Mouse (Mus musculus): Measurements from ENCODE around the gene Sertad4.
A peak's percentile ranks its signal among the peaks of the same experiment; 100 is the strongest.

Sertad4 gene

GRCm38 (mm10) chr1:192812290-192812689, 43.3 kb downstream of the Sertad4 start:
- DNase-seq (ENCODE audit: low spot score in 2 of 2) = no peak

GRCm38 (mm10) chr1:192806168-192807157, 49.1 kb downstream of the Sertad4 start:
- DNase-seq (ENCODE audit: low spot score in 2 of 2) = no peak

DNA sequence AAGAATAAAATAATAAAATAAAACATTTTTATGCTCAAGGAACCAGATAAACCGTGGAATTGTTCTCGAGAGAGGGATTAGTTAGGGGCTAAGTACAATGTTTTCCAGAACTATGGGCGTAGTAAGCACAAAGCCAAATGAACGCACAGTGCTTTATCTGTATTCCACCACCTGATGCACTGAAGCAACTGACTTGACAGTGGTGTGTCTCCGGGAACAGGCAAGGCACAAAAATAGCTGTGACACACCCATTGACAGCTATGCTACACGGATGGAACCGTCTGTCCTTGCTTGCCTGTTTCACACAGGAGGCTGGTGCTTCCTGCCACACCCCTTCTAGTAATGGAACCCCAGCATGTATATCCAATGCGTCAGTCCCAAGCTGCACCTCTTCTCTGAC, 55.2 kb downstream of the Sertad4 start:
- DNase-seq (ENCODE audit: low spot score in 2 of 2) = no peak

DNA sequence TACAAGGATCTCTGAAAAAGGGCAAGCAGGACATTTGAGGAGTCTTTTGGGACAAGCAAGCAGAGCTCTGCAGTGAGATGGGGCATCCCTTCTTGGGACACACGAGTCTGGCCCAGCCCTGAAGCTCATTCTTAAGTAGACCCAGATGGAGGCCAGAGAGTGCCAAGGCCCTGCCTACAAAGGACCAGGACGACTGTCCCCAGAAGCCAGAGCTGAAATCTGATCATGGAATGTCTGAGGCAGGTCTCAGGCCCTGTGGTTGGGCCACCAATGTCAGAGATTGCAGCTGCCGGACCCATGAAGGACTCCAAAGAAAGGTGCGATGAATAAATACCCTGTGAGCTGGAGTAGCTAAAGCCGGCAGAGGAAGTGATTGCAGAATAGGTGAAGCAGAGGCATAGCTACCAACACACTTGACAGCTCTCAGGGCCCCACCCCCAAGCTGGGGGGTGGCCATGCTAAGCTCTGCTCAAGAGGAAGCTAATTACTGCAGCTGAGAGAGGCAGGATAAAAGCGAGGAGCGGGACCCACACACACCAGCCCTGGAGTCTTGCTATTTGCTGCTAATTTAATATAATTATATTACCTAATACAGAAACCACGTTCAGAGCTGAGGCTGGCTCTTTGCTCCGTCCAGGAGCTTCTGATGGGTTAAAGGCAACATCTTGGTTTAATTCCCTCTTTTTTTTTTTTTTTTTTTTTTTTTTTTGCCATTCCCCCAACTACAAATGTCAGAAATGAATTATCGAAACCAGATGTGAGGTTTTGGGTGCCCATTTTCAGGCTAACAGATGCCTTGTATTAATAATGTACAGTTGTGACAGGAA, 56.2 kb downstream of the Sertad4 start:
- DNase-seq (ENCODE audit: low spot score in 2 of 2) = peak; percentile 67 to 69

DNA sequence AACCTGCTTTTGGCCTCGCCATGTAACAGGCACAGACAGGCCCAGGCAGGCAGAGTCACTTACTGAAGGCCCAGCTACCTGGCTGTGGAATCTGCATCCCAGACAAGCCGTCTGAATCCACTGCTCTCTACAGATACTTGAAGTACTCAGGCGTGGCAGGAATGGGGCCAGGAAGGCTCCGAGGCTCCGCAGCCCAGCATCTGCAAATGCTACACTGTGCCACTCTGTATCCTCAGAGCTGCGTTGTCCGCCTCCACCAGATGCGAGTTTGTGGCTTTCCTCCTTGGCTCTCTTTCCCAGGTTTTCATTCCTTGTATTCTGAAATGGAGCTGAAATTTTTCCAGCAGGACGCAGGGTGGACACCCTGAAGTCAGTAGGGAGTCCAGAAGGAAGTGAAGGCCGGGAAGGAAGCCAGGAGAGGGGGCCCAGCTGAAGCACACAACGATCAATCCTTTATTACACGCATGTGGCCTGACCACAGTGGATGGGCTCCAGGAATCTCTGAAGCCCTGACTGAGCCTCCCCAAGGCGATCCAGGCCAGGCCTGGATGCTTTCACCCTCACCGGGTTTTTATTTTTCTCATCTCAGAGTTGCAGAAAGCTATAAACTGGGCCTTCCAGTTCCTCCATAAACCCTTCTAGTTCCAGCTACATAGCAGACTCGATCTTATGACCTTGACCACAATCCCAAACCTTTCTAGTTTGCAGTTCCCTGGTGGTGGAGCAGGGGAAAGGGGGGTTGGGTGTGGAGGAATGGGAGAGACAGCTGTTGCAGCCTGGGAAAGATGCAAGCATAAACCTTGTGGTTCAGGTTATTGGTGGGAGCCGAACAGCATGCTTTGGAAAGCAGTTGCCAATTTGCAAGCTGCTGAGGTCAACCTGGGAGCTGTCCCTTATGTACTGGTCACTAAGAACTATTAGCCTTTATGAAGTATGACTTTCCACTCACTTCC, 57.1 kb downstream of the Sertad4 start:
- DNase-seq (ENCODE audit: low spot score in 2 of 2) = no peak

DNA sequence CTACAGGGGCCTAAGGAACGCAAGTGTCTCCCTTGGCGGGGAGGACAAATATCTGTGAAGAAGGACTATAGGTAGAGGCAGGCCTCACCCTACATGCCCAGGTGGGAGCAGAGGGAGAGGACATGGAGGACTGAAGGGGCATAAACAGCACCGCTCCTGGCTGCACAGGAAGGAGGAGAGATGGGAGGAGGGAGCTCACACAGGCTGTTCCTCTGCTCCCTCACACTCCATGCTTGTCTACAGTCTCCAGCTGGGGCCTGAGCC, 58.6 kb downstream of the Sertad4 start:
- no peak for DNase-seq (ENCODE audit: low spot score in 2 of 2)

DNA sequence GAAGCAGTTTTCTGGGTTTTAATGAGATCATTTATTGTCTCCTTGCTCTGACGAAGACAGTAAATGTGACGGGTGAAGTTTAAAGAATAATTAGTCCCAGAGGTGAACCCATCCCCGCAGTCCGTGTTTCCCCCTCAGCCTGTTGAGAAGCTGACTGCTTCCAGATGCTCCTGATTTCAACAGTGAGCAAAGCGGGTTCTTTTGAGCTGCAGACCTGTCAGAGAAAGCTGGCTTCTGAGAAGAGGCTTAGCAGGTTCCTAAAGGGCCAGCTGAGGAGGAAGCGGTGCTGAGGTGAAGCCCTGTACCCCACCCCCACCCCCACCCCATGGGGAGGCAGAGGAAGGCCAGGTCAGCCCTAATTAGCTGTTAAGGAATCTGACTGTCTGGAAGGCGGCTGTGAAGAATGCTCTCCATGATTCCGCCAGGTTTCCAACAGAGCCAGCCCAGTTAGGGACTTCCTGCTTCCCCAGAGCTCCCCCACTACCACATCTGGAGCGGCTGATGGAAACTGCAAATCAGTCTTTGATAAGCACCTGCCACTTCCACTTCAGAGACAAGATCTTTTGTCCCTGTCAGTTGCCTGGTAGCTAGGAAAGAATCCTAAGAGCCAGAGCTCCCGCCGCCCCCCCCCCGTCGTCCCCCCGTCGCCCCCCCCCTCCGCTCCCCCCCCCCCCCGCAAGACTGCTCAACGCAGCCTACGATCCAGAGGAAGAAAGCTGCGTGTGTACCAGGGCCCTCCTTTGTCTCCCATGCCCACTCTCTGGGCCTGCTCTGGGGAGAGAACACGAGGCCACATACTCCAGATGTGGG, 59.1 kb downstream of the Sertad4 start:
- no peak for DNase-seq (ENCODE audit: low spot score in 2 of 2)

GRCm38 (mm10) chr1:192794957-192795745, 60.4 kb downstream of the Sertad4 start:
- no peak for DNase-seq (ENCODE audit: low spot score in 2 of 2)

Data from spleen, postnatal 36 days (tissue).